Mouse (Mus musculus) bone marrow, adult 2 months (tissue): ENCODE measurements around the gene Dctn1. TPM values are rescaled to one million over a fixed set of nuclear protein-coding genes. Genes with fewer than 3 reads are reported as not detected.

ENCODE experiments used
- H3K27ac ChIP-seq: fragments of 200-500 bp; 2 replicates; pipeline ENCODE4 v1.5.1; 2012; ENCODE audit warnings: low read depth, mild to moderate bottlenecking, control low read depth, inconsistent platforms, low read length; ENCODE audit not compliant: control insufficient read depth, poor library complexity, insufficient read depth
- H3K4me1 ChIP-seq: fragments of 200-500 bp; 2 replicates; pipeline ENCODE4 v1.6.1; 2011; ENCODE audit warnings: low read length; ENCODE audit not compliant: control insufficient read depth, insufficient read depth
- H3K4me3 ChIP-seq: fragments of 200-500 bp; replicated peaks from 2 replicates; pipeline ENCODE3; 2011; ENCODE audit warnings: mild to moderate bottlenecking, low read depth, low read length, control low read depth; ENCODE audit not compliant: control insufficient read depth
- CTCF ChIP-seq: fragments of 200-500 bp; IDR thresholded peaks from 2 replicates; pipeline ENCODE4 v1.5.1; 2011; ENCODE audit warnings: low read length, control low read depth; ENCODE audit not compliant: control insufficient read depth, insufficient read depth
- POLR2A ChIP-seq: fragments of 200-500 bp; IDR thresholded peaks from 2 replicates; pipeline ENCODE4 v1.6.1; 2011; ENCODE audit warnings: low read depth, mild to moderate bottlenecking, control low read depth, low read length, borderline replicate concordance; ENCODE audit not compliant: control insufficient read depth
- WGBS: fragments of 180-500 bp; shearing (Covaris S2); methylation state at CpG from one replicate; pipeline ENCODE4 v1.1.7; 2018; 5-methylcytosine and 5-hydroxymethylcytosine counted together
- polyA plus RNA-seq: library from polyadenylated mRNA; stranded (reverse); fragments of >200 nt; gene quantifications from 2 replicates; pipeline ENCODE4 v1.2.4, GENCODE M21; 2011; ENCODE audit warnings: low replicate concordance; ENCODE audit not compliant: missing spikeins, insufficient read depth, insufficient read length

Dctn1 gene
- polyA plus RNA-seq, 1 experiment: 76.8 TPM

- 1% methylated on average over 38 of the region's 38 CpGs for WGBS
- peak within 1 kb of the TSS; percentile 89 for H3K27ac ChIP-seq
- peaks cover 3% of the 10 kb centered on the region; the same call in 1 of the 2 replicates for H3K4me1 ChIP-seq
- TF ChIP-seq CTCF (no peak), POLR2A (peak; percentile 96)
- peak within 1 kb of the TSS; percentile 80 for H3K4me3 ChIP-seq
These were observed 44.5 kb upstream of the Dctn1 start, which contains the start of gene Wbp1 for GRCm38 (mm10) chr6:83120930-83121862. Gene Wbp1, minus strand, starts transcription at chr6:83121559.

- TF ChIP-seq POLR2A (peak; percentile 10; the same call in 1 of the 2 replicates), CTCF (no peak)
- 5% methylated on average over 52 of the region's 52 CpGs for WGBS
- H3K4me1 ChIP-seq: peaks cover 3% of the 10 kb centered on the region; the same call in 1 of the 2 replicates
- H3K27ac ChIP-seq: peak overlapping the region; percentile 89
- H3K4me3 ChIP-seq: peak overlapping the region; percentile 62
These were observed 43.6 kb upstream of the Dctn1 start for GRCm38 (mm10) chr6:83121863-83122710.

DNA sequence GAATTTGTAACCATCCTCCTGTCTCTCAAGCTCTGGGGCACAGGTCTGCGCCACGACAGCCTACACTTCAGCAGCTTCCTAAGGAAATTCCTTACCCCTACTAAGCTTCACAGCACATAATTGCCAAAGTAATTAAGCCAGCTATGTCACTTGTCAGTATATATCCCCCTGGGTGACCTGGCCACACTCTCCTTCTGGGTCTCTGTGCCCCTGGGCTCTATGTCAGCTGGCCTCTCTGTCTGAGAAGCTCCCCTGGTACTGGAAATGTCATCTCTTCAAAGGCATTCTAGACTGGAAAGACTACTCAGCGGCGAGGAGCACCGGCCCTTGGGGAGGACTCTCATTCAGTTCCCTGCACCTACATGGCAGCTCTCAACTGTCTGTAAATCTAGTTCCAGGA lies 42.8 kb upstream of the Dctn1 start:
- peaks cover 3% of the 10 kb centered on the region; the same call in 1 of the 2 replicates for H3K4me1 ChIP-seq
- no peak for TF ChIP-seq CTCF
- no peak for TF ChIP-seq POLR2A
- WGBS: 98% methylated on average over 5 of the region's 5 CpGs
- no peak overlapping the region for H3K4me3 ChIP-seq
- H3K27ac ChIP-seq: no peak overlapping the region

- peak overlapping the region; percentile 89 for H3K4me3 ChIP-seq
- peak overlapping the region; percentile 80 for H3K27ac ChIP-seq
- under 1% methylated on average over 30 of the region's 30 CpGs for whole genome bisulfite sequencing
- TF ChIP-seq POLR2A: peak; percentile 73; the same call in 1 of the 2 replicates
- no peak for TF ChIP-seq CTCF
- peaks cover under 1% of the 10 kb centered on the region; the same call in 1 of the 2 replicates for H3K4me1 ChIP-seq
These were observed 40.8 kb upstream of the Dctn1 start for GRCm38 (mm10) chr6:83124851-83125312.

- WGBS: 33% methylated on average over 5 of the region's 5 CpGs
- peak within 1 kb of the TSS; percentile 80 for H3K27ac ChIP-seq
- H3K4me1 ChIP-seq: no peaks in the 10 kb centered on the region; the same call in 1 of the 2 replicates
- H3K4me3 ChIP-seq: peak within 1 kb of the TSS; percentile 89
- no peak for TF ChIP-seq CTCF
- no peak for TF ChIP-seq POLR2A
These were observed 40.4 kb upstream of the Dctn1 start, which contains the start of gene Ino80b for GRCm38 (mm10) chr6:83125331-83125730. Gene Ino80b, minus strand, starts transcription at chr6:83125431.

DNA sequence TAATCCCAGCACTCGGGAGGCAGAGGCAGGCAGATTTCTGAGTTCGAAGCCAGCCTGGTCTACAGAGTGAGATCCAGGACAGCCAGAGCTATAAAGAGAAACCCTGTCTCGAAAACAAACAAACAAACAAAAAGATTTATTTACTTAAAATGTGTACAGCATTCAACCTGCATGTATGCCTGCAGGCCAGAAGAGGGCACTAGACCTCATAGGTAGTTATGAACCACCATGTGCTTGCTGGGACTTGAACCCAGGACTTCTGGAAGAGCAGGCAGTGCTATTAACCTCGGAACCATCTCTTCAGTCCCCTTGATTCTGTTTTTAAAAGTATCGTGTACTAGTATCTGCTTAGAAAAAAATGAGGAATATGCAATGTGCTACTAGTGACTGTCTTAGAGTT lies 38.3 kb upstream of the Dctn1 start:
- WGBS: 88% methylated on average over 5 of the region's 5 CpGs
- Histone ChIP-seq H3K4me3 (no peak overlapping the region), H3K27ac (no peak overlapping the region), H3K4me1 (peaks cover 2% of the 10 kb centered on the region; the same call in 1 of the 2 replicates)
- peak; percentile 25; the same call in 1 of the 2 replicates for TF ChIP-seq CTCF
- TF ChIP-seq POLR2A: no peak

- Histone ChIP-seq H3K27ac (peak overlapping the region; percentile 43), H3K4me1 (peaks cover 4% of the 10 kb centered on the region; the same call in 1 of the 2 replicates), H3K4me3 (no peak overlapping the region)
- TF ChIP-seq POLR2A: no peak
- no peak for TF ChIP-seq CTCF
- WGBS: 23% methylated on average over 6 of the region's 6 CpGs
These were observed 34.2 kb upstream of the Dctn1 start for GRCm38 (mm10) chr6:83131469-83132034.
